Mouse (Mus musculus): ENCODE measurements around the gene Olfr1288.

Olfr1288 gene

GRCm38 (mm10) chr2:111473801-111474200, at the start of gene Olfr1288:
TSS of gene Olfr1288 (plus strand) at chr2:111474101.
- DNase-seq (ENCODE audit: low spot score in 2 of 2) = no peak

DNA sequence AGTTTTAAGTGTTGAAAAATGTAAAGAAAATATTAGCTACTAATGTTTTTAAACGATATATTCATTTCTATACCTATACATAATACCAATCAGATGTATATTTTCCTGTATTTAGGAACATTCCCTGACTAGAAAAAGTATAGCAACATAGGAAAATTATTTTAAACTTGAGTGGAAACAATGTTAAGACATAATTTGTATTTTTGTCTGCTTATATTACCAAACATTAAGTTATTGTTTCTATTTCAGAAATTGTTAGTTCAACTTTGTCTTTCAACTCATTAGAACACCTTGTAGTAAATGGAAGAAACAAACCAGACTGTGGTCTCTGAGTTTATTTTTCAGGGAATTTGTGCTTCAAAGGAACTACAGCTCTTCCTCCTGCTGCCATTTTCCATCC, 25.1 kb upstream of the Olfr1288 start, which contains the start of gene Olfr1287:
TSS of gene Olfr1287 (plus strand) at position 301 of the 400 bp plus-strand sequence.
- no peak for DNase-seq (ENCODE audit: low spot score in 2 of 2)

GRCm38 (mm10) chr2:111480519-111480918, 6.6 kb downstream of the Olfr1288 start, which contains the start of gene Olfr1289:
TSS of gene Olfr1289 (plus strand) at chr2:111480819.
- no peak for DNase-seq (ENCODE audit: low spot score in 2 of 2)

- no peak for DNase-seq (ENCODE audit: low spot score in 2 of 2)
These were observed 19.8 kb downstream of the Olfr1288 start, which contains the start of gene Olfr1290 for GRCm38 (mm10) chr2:111493729-111494128. TSS of gene Olfr1290 (minus strand) at chr2:111493829.

DNA sequence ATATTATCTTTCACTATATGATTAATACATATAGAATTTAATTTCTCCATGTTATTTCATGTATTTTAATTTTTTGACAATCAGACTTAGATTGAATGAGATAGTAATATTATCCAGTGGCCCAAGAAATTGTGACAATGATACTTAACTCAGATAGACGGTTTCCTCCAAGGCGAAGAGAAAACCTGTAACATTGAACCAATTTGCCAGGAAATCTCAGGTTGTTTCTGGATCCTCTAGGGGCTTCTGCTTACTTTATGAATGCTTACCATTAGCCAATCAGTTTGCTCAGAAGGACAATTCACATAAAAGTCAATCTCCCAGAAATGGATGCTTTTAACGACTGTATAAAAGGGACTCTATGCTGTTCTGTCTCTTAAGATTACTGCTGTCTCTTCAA, 23.0 kb downstream of the Olfr1288 start, which contains the start of gene Olfr1291-ps1:
TSS of gene Olfr1291-ps1 (plus strand) at position 301 of the 400 bp plus-strand sequence.
- no peak for DNase-seq (ENCODE audit: low spot score in 2 of 2)

DNA sequence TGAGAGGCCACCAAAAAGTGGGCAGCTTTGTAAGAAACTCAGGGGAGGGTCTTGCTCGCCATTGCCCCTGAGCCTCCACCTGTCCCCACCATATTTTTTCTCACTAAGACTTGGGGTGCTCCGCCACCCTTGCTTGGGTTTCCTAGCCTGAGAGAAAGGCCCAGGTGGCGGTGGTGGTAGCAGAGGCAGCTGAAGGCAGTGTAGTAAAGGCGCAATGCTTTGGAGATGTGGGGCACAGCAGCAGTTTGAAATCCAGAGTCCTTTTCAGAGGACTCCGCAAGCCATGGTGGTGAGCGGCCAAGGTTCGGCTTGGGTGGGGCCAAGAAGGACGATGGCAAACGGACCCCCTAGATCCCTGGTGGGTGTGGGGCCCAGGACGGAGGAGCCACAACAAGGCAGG, 43.5 kb downstream of the Olfr1288 start:
- peak in 1 of 2 experiments; percentile 53 for DNase-seq (ENCODE audit: low spot score in 2 of 2)

- no peak for DNase-seq (ENCODE audit: low spot score in 2 of 2)
These were observed 51.0 kb downstream of the Olfr1288 start, which contains the start of gene Olfr1293-ps for GRCm38 (mm10) chr2:111524903-111525302. TSS of gene Olfr1293-ps (plus strand) at chr2:111525203.

Data from spleen, postnatal 4 days (tissue).